Mouse (Mus musculus) forebrain, embryonic 14.5 days (tissue): ENCODE data around the gene Per1. TPM values are rescaled to one million over a fixed set of nuclear protein-coding genes. Genes with fewer than 3 reads are reported as not detected.

Experiments
- ATAC-seq: fragments of 200-750 bp; cut with Nextera tagmentation; 2 replicates; pipeline ENCODE4 v1.8.0; 2017; ENCODE audit warnings: mild to moderate bottlenecking, moderate library complexity
- DNase-seq: peaks from one replicate; pipeline ENCODE4 v3.0.0-alpha.2; 2015; ENCODE audit warnings: low spot score
- H3K27ac ChIP-seq: fragments of 300-500 bp; sonication (generic); 2 replicates; pipeline ENCODE4 v1.5.1; 2014; ENCODE audit warnings: low read depth, mild to moderate bottlenecking, control low read depth, low read length, moderate library complexity
- H3K27me3 ChIP-seq: fragments of 300-500 bp; sonication (generic); replicated peaks from 2 replicates; pipeline ENCODE4 v1.6.1; 2014; ENCODE audit warnings: low read length, control low read depth, mixed read lengths; ENCODE audit not compliant: control insufficient read depth, insufficient read depth
- H3K36me3 ChIP-seq: fragments of 300-500 bp; sonication (generic); 2 replicates; pipeline ENCODE4 v1.6.1; 2014; ENCODE audit warnings: low read length, control low read depth; ENCODE audit not compliant: control insufficient read depth, insufficient read depth
- H3K4me1 ChIP-seq: fragments of 300-500 bp; sonication (generic); 2 replicates; pipeline ENCODE4 v1.6.1; 2014; ENCODE audit warnings: antibody characterized with exemption, low read length, control low read depth; ENCODE audit not compliant: control insufficient read depth, insufficient read depth
- H3K4me2 ChIP-seq: fragments of 300-500 bp; sonication (generic); 2 replicates; pipeline ENCODE4 v1.6.1; 2014; ENCODE audit warnings: mild to moderate bottlenecking, control low read depth, low read length
- H3K4me3 ChIP-seq: fragments of 300-500 bp; sonication (generic); 2 replicates; pipeline ENCODE4 v1.5.1; 2014; ENCODE audit warnings: low read depth, low read length, control low read depth
- H3K9ac ChIP-seq: fragments of 300-500 bp; sonication (generic); 2 replicates; pipeline ENCODE4 v1.6.1; 2014; ENCODE audit warnings: mild to moderate bottlenecking, low read length, control low read depth, moderate library complexity
- H3K9me3 ChIP-seq: fragments of 300-500 bp; sonication (generic); replicated peaks from 2 replicates; pipeline ENCODE4 v1.6.1; 2016; ENCODE audit warnings: low read length, control low read depth, mixed read lengths; ENCODE audit not compliant: control insufficient read depth
- WGBS: fragments of 180-500 bp; shearing (Covaris S2); extraction: QIAGEN DNeasy Blood & Tissue Kit; methylation state at CpG from one replicate; pipeline ENCODE4 v1.1.7; 2014; 5-methylcytosine and 5-hydroxymethylcytosine counted together
- polyA plus RNA-seq: library from polyadenylated mRNA; unstranded; fragments of >200 nt; fragmentation: Nextera tagmentation; extraction: Ambion mirVana; gene quantifications from 2 replicates; pipeline ENCODE4 v1.2.1, GENCODE M21; 2014

Gene Per1
- polyA plus RNA-seq, 1 experiment from 2014 or later: 6.8 TPM

- Histone ChIP-seq H3K36me3 (no peaks in the 10 kb centered on the region), H3K27me3 (no peaks in the 10 kb centered on the region), H3K4me3 (peak overlapping the region; percentile 54), H3K9me3 (no peaks in the 10 kb centered on the region), H3K4me1 (peaks cover 21% of the 10 kb centered on the region), H3K4me2 (peak overlapping the region; percentile 65), H3K9ac (no peak overlapping the region; the same call in 1 of the 2 replicates), H3K27ac (peak overlapping the region; percentile 52)
- ATAC-seq: peak; percentile 54
- under 1% methylated on average over 19 of the region's 19 CpGs for whole genome bisulfite sequencing
- peak; percentile 96 for DNase-seq
Measured at GRCm38 (mm10) chr11:69062761-69063224, 32.2 kb upstream of the Per1 start.

GRCm38 (mm10) chr11:69063413-69064201 lies 31.4 kb upstream of the Per1 start:
- Histone ChIP-seq H3K9me3 (no peaks in the 10 kb centered on the region), H3K4me1 (peaks cover 19% of the 10 kb centered on the region), H3K27ac (peak overlapping the region; percentile 63), H3K4me3 (peak overlapping the region; percentile 54), H3K36me3 (no peaks in the 10 kb centered on the region), H3K9ac (peak overlapping the region; percentile 77), H3K4me2 (peak overlapping the region; percentile 65), H3K27me3 (no peaks in the 10 kb centered on the region)
- ATAC-seq (peak; percentile 35; the same call in 1 of the 2 replicates), DNase-seq (peak; percentile 79)
- under 1% methylated on average over 31 of the region's 31 CpGs for WGBS

GRCm38 (mm10) chr11:69064259-69065133 lies 30.5 kb upstream of the Per1 start:
- no peak overlapping the region for H3K27ac ChIP-seq
- H3K36me3 ChIP-seq: no peaks in the 10 kb centered on the region
- no peaks in the 10 kb centered on the region for H3K27me3 ChIP-seq
- peak overlapping the region; percentile 54 for H3K4me3 ChIP-seq
- no peak for DNase-seq
- peaks cover 19% of the 10 kb centered on the region for H3K4me1 ChIP-seq
- WGBS: 46% methylated on average over 9 of the region's 9 CpGs
- no peaks in the 10 kb centered on the region for H3K9me3 ChIP-seq
- H3K4me2 ChIP-seq: peak overlapping the region; percentile 65
- peak overlapping the region; percentile 77 for H3K9ac ChIP-seq
- ATAC-seq: no peak

- WGBS: 59% methylated on average over 3 of the region's 3 CpGs
- 0 out of 2 replicates have a peak overlapping the region, but pooled peaks have one; percentile 35 for H3K4me3 ChIP-seq
- no peaks in the 10 kb centered on the region for H3K36me3 ChIP-seq
- H3K27ac ChIP-seq: no peak overlapping the region
- DNase-seq: no peak
- H3K27me3 ChIP-seq: no peaks in the 10 kb centered on the region
- no peak for ATAC-seq
- H3K4me1 ChIP-seq: peaks cover 21% of the 10 kb centered on the region
- no peaks in the 10 kb centered on the region for H3K9me3 ChIP-seq
- H3K9ac ChIP-seq: no peak overlapping the region
- H3K4me2 ChIP-seq: peak overlapping the region; percentile 81
Measured at GRCm38 (mm10) chr11:69065394-69065925, 29.6 kb upstream of the Per1 start.

GRCm38 (mm10) chr11:69066163-69066861 lies 28.7 kb upstream of the Per1 start:
- Histone ChIP-seq H3K27me3 (no peaks in the 10 kb centered on the region), H3K9ac (peak overlapping the region; percentile 60), H3K36me3 (no peaks in the 10 kb centered on the region), H3K4me2 (peak overlapping the region; percentile 81), H3K4me1 (peaks cover 13% of the 10 kb centered on the region; the same call in 1 of the 2 replicates), H3K27ac (0 out of 2 replicates have a peak overlapping the region, but pooled peaks have one; percentile 5), H3K9me3 (no peaks in the 10 kb centered on the region), H3K4me3 (peak overlapping the region; percentile 35)
- WGBS: under 1% methylated on average over 29 of the region's 29 CpGs
- no peak for ATAC-seq
- peak; percentile 47 for DNase-seq

GRCm38 (mm10) chr11:69066956-69067355 lies 28.1 kb upstream of the Per1 start:
- Histone ChIP-seq H3K27ac (no peak overlapping the region), H3K27me3 (no peaks in the 10 kb centered on the region), H3K9me3 (no peaks in the 10 kb centered on the region), H3K4me2 (peak overlapping the region; percentile 81), H3K4me1 (peaks cover 12% of the 10 kb centered on the region; the same call in 1 of the 2 replicates), H3K9ac (peak overlapping the region; percentile 60; the same call in 1 of the 2 replicates), H3K4me3 (peak overlapping the region; percentile 35), H3K36me3 (no peaks in the 10 kb centered on the region)
- 8% methylated on average over 8 of the region's 8 CpGs for WGBS
- ATAC-seq (no peak), DNase-seq (peak; percentile 94)

- H3K4me2 ChIP-seq: no peak overlapping the region
- H3K27ac ChIP-seq: no peak overlapping the region
- no peak overlapping the region for H3K9ac ChIP-seq
- H3K9me3 ChIP-seq: no peaks in the 10 kb centered on the region
- WGBS: 67% methylated on average over 6 of the region's 6 CpGs
- DNase-seq: no peak
- peaks cover 13% of the 10 kb centered on the region; the same call in 1 of the 2 replicates for H3K4me1 ChIP-seq
- no peaks in the 10 kb centered on the region for H3K36me3 ChIP-seq
- no peak for ATAC-seq
- no peaks in the 10 kb centered on the region for H3K27me3 ChIP-seq
- H3K4me3 ChIP-seq: no peak overlapping the region
Measured at GRCm38 (mm10) chr11:69067601-69068000, 27.4 kb upstream of the Per1 start.

GRCm38 (mm10) chr11:69070093-69070492 lies 24.9 kb upstream of the Per1 start:
- peak overlapping the region; percentile 77 for H3K4me2 ChIP-seq
- DNase-seq (no peak), ATAC-seq (no peak)
- no peaks in the 10 kb centered on the region for H3K9me3 ChIP-seq
- H3K36me3 ChIP-seq: no peaks in the 10 kb centered on the region
- WGBS: under 1% methylated on average over 13 of the region's 13 CpGs
- peaks cover 13% of the 10 kb centered on the region; the same call in 1 of the 2 replicates for H3K4me1 ChIP-seq
- H3K27ac ChIP-seq: peak overlapping the region; percentile 75
- H3K27me3 ChIP-seq: no peaks in the 10 kb centered on the region
- peak overlapping the region; percentile 80 for H3K9ac ChIP-seq
- peak overlapping the region; percentile 48 for H3K4me3 ChIP-seq
